Mouse (Mus musculus) liver, postnatal 0 days (tissue): ENCODE measurements at regions not wholly inside any gene's neighbourhood (a gene's known extent, or its start where the extent isn't known, plus 50 kb on each side); places are given as distances from the start of the nearest gene placed in this dataset.

Experiments used
- CTCF ChIP-seq: sonication (generic); IDR thresholded peaks from 2 replicates; pipeline ENCODE4 v1.5.1; 2016; ENCODE audit warnings: antibody characterized with exemption, low read depth
- EP300 ChIP-seq: IDR thresholded peaks from 2 replicates; pipeline ENCODE4 v1.6.1; 2016; ENCODE audit warnings: antibody characterized with exemption, low read depth, mild to moderate bottlenecking

GRCm38 (mm10) chr6:47365651-47366645, 87.2 kb upstream of the Cul1 start:
- TF ChIP-seq CTCF (no peak), EP300 (no peak)
